Mouse (Mus musculus) hindbrain, postnatal 0 days (tissue): Measurements from ENCODE around the gene Elane. TPM values are rescaled to one million over a fixed set of nuclear protein-coding genes. Genes with fewer than 3 reads are reported as not detected.

Experiments
- ATAC-seq: fragments of 200-750 bp; cut with Nextera tagmentation; 2 replicates; pipeline ENCODE4 v1.8.0; 2017; ENCODE audit warnings: mild to moderate bottlenecking, moderate TSS enrichment, moderate library complexity
- DNase-seq: peaks from one replicate; pipeline ENCODE4 v3.0.0-alpha.2; 2015; ENCODE audit warnings: low spot score
- H3K27ac ChIP-seq: fragments of 300-500 bp; sonication (generic); 2 replicates; pipeline ENCODE4 v1.5.1; 2014; ENCODE audit warnings: mild to moderate bottlenecking
- H3K27me3 ChIP-seq: fragments of 300-500 bp; sonication (generic); 2 replicates; pipeline ENCODE4 v1.6.1; 2014; ENCODE audit warnings: low read length, mixed read lengths; ENCODE audit not compliant: insufficient read depth
- H3K36me3 ChIP-seq: fragments of 300-500 bp; sonication (generic); 2 replicates; pipeline ENCODE4 v1.6.1; 2014; ENCODE audit warnings: low read length, mixed read lengths; ENCODE audit not compliant: insufficient read depth
- H3K4me1 ChIP-seq: fragments of 300-500 bp; sonication (generic); 2 replicates; pipeline ENCODE4 v1.6.1; 2014; ENCODE audit warnings: antibody characterized with exemption, low read length, mixed read lengths; ENCODE audit not compliant: insufficient read depth
- H3K4me2 ChIP-seq: fragments of 300-500 bp; sonication (generic); 2 replicates; pipeline ENCODE4 v1.6.1; 2014; ENCODE audit warnings: low read depth, mild to moderate bottlenecking, low read length, moderate library complexity, mixed read lengths
- H3K4me3 ChIP-seq: fragments of 300-500 bp; sonication (generic); 2 replicates; pipeline ENCODE4 v1.5.1; 2014; ENCODE audit warnings: low read length
- H3K9ac ChIP-seq: fragments of 300-500 bp; sonication (generic); replicated peaks from 2 replicates; pipeline ENCODE4 v1.6.1; 2014; ENCODE audit warnings: mild to moderate bottlenecking, low read length, moderate library complexity, mixed read lengths
- H3K9me3 ChIP-seq: fragments of 300-500 bp; sonication (generic); 2 replicates; pipeline ENCODE4 v1.6.1; 2016; ENCODE audit warnings: low read length, mixed read lengths
- CTCF ChIP-seq: IDR thresholded peaks from 2 replicates; pipeline ENCODE4 v1.5.1; 2016; ENCODE audit warnings: antibody characterized with exemption, control low read depth, low read depth
- WGBS: fragments of 180-500 bp; shearing (Covaris S2); extraction: QIAGEN DNeasy Blood & Tissue Kit; methylation state at CpG from one replicate; pipeline ENCODE4 v1.1.7; 2014; 5-methylcytosine and 5-hydroxymethylcytosine counted together
- polyA plus RNA-seq: library from polyadenylated mRNA; unstranded; fragments of >200 nt; fragmentation: Nextera tagmentation; extraction: Ambion mirVana; gene quantifications from 2 replicates; pipeline ENCODE4 v1.2.1, GENCODE M21; 2015
- total RNA-seq: library from RNA; depleted of rRNA; stranded (reverse); fragments of >200 nt; gene quantifications from 2 replicates; pipeline ENCODE4 v1.2.3, GENCODE M21; 2014

Elane gene
- total and polyA plus RNA-seq, 2 experiments from 2014 or later: not detected

DNA sequence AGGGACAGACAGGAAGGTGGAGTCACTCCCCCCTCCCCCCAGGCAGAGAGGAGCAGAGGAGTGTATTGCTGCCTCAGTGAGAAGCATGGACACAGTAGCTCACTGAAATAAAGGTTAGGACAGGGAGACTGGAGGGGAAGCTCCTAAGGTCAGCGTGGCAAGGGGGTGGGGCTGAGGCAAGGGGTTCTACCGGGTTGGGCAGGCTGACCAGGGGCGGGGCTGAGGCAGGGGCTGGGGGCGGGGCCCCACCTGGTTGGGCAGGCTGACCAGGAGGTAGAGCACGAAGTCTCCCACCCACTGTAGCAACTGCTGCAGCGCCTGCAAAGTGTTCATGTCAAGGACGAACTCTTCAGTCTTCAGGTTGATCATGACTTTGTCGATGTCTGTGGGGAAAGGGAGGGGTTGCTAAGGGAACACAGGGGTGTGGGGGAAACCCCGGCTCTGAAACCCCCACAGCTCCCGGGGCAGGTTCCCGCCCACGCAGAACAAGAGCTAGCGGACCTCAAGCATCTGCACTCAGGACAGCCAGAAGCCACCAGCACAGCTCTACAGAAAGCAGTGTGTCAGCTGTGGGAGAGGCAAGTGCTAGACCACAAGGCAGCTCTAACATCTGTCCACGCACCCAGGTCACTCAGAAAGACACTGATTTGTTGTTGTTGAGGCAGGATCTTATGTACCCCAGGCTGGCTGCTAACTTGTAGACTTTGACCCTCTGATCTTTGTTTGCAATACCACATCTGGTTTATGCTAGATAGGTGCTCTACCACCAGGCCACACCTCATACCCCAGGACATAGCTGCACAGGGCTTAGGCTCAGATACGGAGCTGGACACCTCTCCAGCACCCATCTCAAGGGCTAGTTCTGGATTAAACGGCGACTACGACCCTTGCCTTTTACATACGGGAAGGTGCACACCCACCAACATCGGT lies 11.5 kb downstream of the Elane start:
- Histone ChIP-seq H3K4me2 (no peak overlapping the region), H3K36me3 (peaks cover 20% of the 10 kb centered on the region; the same call in 1 of the 2 replicates), H3K27ac (no peak overlapping the region), H3K9me3 (no peaks in the 10 kb centered on the region), H3K4me3 (no peak overlapping the region), H3K4me1 (no peaks in the 10 kb centered on the region), H3K9ac (no peak overlapping the region), H3K27me3 (no peaks in the 10 kb centered on the region)
- ATAC-seq (no peak), DNase-seq (no peak)
- 61% methylated on average over 20 of the region's 20 CpGs for WGBS
- no peak for TF ChIP-seq CTCF

GRCm38 (mm10) chr10:79900951-79901410 lies 14.9 kb downstream of the Elane start:
- Histone ChIP-seq H3K4me2 (no peak overlapping the region), H3K27ac (no peak overlapping the region), H3K9ac (no peak overlapping the region), H3K4me1 (no peaks in the 10 kb centered on the region), H3K36me3 (peaks cover 25% of the 10 kb centered on the region; the same call in 1 of the 2 replicates), H3K4me3 (no peak overlapping the region), H3K27me3 (no peaks in the 10 kb centered on the region), H3K9me3 (no peaks in the 10 kb centered on the region)
- DNase-seq (peak; percentile 78), ATAC-seq (peak; percentile 77)
- TF ChIP-seq CTCF: peak; percentile 70
- 10% methylated on average over 2 of the region's 2 CpGs for WGBS

GRCm38 (mm10) chr10:79906712-79907111 lies 20.7 kb downstream of the Elane start:
- H3K9ac ChIP-seq: no peak overlapping the region
- H3K27me3 ChIP-seq: no peaks in the 10 kb centered on the region
- H3K4me1 ChIP-seq: no peaks in the 10 kb centered on the region
- H3K4me3 ChIP-seq: no peak overlapping the region
- H3K27ac ChIP-seq: no peak overlapping the region
- 93% methylated on average over 9 of the region's 9 CpGs for WGBS
- no peak for DNase-seq
- no peak overlapping the region for H3K4me2 ChIP-seq
- TF ChIP-seq CTCF: no peak
- ATAC-seq: no peak
- H3K36me3 ChIP-seq: peaks cover 21% of the 10 kb centered on the region; the same call in 1 of the 2 replicates
- H3K9me3 ChIP-seq: no peaks in the 10 kb centered on the region

GRCm38 (mm10) chr10:79907415-79907814 lies 21.4 kb downstream of the Elane start:
- Histone ChIP-seq H3K36me3 (peaks cover 21% of the 10 kb centered on the region; the same call in 1 of the 2 replicates), H3K4me3 (no peak overlapping the region), H3K9ac (no peak overlapping the region), H3K27me3 (no peaks in the 10 kb centered on the region), H3K4me2 (no peak overlapping the region), H3K27ac (no peak overlapping the region), H3K4me1 (no peaks in the 10 kb centered on the region), H3K9me3 (no peaks in the 10 kb centered on the region)
- 88% methylated on average over 10 of the region's 10 CpGs for WGBS
- TF ChIP-seq CTCF: no peak
- ATAC-seq (no peak), DNase-seq (no peak)

GRCm38 (mm10) chr10:79908167-79909091 lies 22.4 kb downstream of the Elane start, which contains the start of gene Med16:
Gene Med16 (minus strand): TSS chr10:79908923.
- H3K4me2 ChIP-seq: peak within 1 kb of the TSS; percentile 53
- peak; percentile 96 for DNase-seq
- WGBS: 1% methylated on average over 52 of the region's 52 CpGs
- H3K9ac ChIP-seq: peak within 1 kb of the TSS; percentile 97
- H3K36me3 ChIP-seq: peaks cover 11% of the 10 kb centered on the region; the same call in 1 of the 2 replicates
- peak; percentile 97 for ATAC-seq
- no peaks in the 10 kb centered on the region for H3K4me1 ChIP-seq
- H3K27me3 ChIP-seq: no peaks in the 10 kb centered on the region
- H3K27ac ChIP-seq: peak within 1 kb of the TSS; percentile 100
- no peaks in the 10 kb centered on the region for H3K9me3 ChIP-seq
- peak within 1 kb of the TSS; percentile 70 for H3K4me3 ChIP-seq
- no peak for TF ChIP-seq CTCF

- peak; percentile 30; the same call in 1 of the 2 replicates for ATAC-seq
- Histone ChIP-seq H3K4me3 (peak overlapping the region; percentile 70), H3K27ac (peak overlapping the region; percentile 100), H3K4me2 (peak overlapping the region; percentile 53), H3K9ac (peak overlapping the region; percentile 97), H3K36me3 (peaks cover 11% of the 10 kb centered on the region; the same call in 1 of the 2 replicates), H3K4me1 (no peaks in the 10 kb centered on the region), H3K27me3 (no peaks in the 10 kb centered on the region), H3K9me3 (no peaks in the 10 kb centered on the region)
- TF ChIP-seq CTCF: no peak
- 22% methylated on average over 14 of the region's 14 CpGs for WGBS
- DNase-seq: no peak
These were observed 23.3 kb downstream of the Elane start for GRCm38 (mm10) chr10:79909092-79909922.
